Mouse (Mus musculus) cortical plate, adult 2 months (tissue): ENCODE data around the gene Txndc9. TPM values are rescaled to one million over a fixed set of nuclear protein-coding genes. Genes with fewer than 3 reads are reported as not detected.
A peak's percentile ranks its signal among the peaks of the same experiment; 100 is the strongest.

Source experiments
- H3K27ac ChIP-seq: fragments of 200-500 bp; 2 replicates; pipeline ENCODE4 v1.5.1; 2012; ENCODE audit warnings: low read length, control low read depth, inconsistent platforms; ENCODE audit not compliant: insufficient read depth
- H3K4me1 ChIP-seq: fragments of 200-500 bp; 2 replicates; pipeline ENCODE4 v1.6.1; 2011; ENCODE audit warnings: low read length; ENCODE audit not compliant: control insufficient read depth, insufficient read depth
- H3K4me3 ChIP-seq: fragments of 200-500 bp; 2 replicates; pipeline ENCODE4 v1.5.1; 2011; ENCODE audit warnings: mild to moderate bottlenecking, low read length, control low read depth; ENCODE audit not compliant: insufficient read depth
- CTCF ChIP-seq: fragments of 200-500 bp; IDR thresholded peaks from 2 replicates; pipeline ENCODE4 v1.5.1; 2011; ENCODE audit warnings: mild to moderate bottlenecking, control low read depth, low read length; ENCODE audit not compliant: insufficient read depth; ENCODE audit errors: extremely low read depth
- POLR2A ChIP-seq: fragments of 200-500 bp; IDR thresholded peaks from 2 replicates; pipeline ENCODE4 v1.6.1; 2011; ENCODE audit warnings: mild to moderate bottlenecking, low read length, control low read depth; ENCODE audit not compliant: insufficient read depth; ENCODE audit errors: extremely low read depth
- polyA plus RNA-seq: library from polyadenylated mRNA; depleted of rRNA; stranded (reverse); fragments of >200 nt; gene quantifications from 2 replicates; pipeline ENCODE4 v1.2.3, GENCODE M21; 2012; rRNA removed

The Txndc9 gene
- polyA plus RNA-seq = 43.8 and 46.7 TPM in 2 replicates

DNA sequence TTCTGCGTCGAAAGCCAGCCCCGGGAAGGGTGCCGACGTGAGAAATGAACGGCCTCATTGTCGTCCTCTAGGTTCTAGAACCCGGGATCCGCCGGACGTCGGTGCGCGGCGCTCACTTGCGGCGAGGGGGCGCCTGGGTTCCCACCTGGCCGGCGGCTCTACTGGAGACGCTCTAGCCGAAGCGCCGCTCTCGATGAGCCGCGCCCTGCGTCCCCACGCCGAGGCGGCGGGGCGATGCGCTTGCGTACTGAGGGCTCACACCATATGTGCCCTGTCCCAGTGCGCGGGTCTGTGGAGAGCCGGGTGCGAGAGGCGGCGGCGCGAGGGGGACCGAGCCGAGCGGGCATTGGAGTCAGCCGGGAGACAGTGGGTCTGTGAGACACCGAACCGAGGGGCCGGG lies at the start of gene Txndc9, which contains the start of gene Eif5b:
TSS of gene Txndc9 (minus strand) at position 27 of the 400 bp plus-strand sequence.
TSS of gene Eif5b (plus strand) at position 144 of the 400 bp plus-strand sequence.
- no peak for TF ChIP-seq POLR2A
- TF ChIP-seq CTCF = 0 out of 2 replicates have a peak, but pooled peaks have one; percentile 11
- H3K27ac ChIP-seq = peak within 1 kb of the TSS; percentile 94
- H3K4me1 ChIP-seq = no peaks in the 10 kb centered on the region; the same call in 1 of the 2 replicates
- peak within 1 kb of the TSS; percentile 81 for H3K4me3 ChIP-seq

DNA sequence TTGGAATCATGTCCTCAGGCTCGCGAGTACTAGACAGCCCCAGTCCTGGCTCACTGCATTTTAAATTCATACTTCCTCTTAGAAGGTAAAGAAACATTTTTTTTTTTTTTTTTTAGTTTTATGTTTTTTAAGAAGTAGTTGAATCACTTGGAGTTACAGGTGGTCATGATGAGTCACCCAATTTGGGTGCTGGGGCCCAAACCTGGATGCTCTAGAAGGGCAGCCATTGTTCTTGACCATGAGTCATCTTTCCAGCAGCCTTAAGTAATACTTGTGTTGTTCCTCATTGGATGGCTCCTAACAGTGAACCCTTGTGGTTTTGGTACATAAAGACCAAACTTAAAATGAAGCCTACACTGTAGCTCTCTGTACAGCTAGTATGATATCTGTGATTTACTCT lies 41.2 kb upstream of the Txndc9 start:
- Histone ChIP-seq H3K4me1 (no peaks in the 10 kb centered on the region), H3K4me3 (no peak overlapping the region), H3K27ac (no peak overlapping the region)
- no peak for TF ChIP-seq POLR2A
- no peak for TF ChIP-seq CTCF

DNA sequence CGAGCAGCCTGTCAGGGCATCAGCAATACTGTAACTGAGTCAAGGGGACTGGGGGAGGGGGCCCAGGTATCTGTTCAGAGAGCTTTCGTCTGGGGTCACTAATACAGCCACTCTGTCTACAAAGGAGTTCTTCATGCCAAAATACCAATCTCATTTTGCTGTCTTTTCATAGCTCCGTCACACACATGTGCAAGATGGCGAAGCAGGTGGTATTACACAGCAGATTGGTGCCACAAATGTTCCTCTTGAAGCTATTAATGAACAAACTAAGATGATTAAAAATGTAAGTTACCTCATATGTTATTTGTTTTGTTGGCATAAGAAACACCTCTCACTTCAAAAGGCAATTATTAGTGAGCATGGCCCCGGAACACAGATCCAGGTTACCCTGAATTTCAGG lies 39.7 kb upstream of the Txndc9 start:
- TF ChIP-seq CTCF (no peak), POLR2A (no peak)
- Histone ChIP-seq H3K4me1 (no peaks in the 10 kb centered on the region), H3K27ac (no peak overlapping the region), H3K4me3 (no peak overlapping the region)

DNA sequence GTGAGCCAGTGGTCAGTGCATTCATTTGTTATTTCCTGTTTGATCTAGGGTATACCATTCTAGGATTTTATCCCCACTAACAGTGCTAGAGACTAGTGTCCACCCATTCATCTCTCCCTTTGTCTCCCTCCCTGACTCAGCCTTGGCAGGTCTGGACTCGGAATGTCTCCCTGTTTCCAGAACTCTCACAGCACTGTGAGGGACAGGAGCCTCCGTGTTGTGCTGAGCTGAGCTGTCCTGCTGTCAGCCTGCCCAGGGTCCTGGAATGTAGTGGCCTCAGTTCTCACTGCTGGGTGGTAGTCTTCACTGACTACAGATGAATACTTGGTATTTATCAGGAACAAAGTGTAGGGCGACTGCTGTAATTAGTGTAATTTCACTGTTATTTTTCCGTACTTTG lies 37.8 kb upstream of the Txndc9 start:
- no peak overlapping the region for H3K27ac ChIP-seq
- no peak overlapping the region for H3K4me3 ChIP-seq
- no peak for TF ChIP-seq CTCF
- TF ChIP-seq POLR2A = no peak

DNA sequence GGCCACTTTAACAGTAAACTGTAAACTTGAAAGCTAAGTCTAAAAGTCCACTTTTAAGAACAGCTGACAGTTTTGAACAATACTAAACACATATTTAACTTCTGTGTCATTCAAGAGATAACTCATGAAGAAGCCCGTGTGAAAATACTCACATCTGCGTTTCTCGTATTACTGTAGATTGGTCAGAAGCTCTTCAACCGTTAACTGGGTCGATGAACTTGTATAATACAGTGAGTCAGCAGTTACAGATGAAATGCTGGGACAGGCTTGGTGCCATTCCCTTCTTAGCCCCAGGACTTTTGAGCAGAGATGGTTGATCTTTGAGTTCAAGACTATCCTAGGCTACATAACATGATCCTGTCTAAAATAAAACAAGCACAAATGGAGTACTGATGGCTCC lies 33.7 kb upstream of the Txndc9 start:
- TF ChIP-seq CTCF (no peak), POLR2A (no peak)
- H3K4me1 ChIP-seq = no peaks in the 10 kb centered on the region
- H3K27ac ChIP-seq = no peak overlapping the region
- no peak overlapping the region for H3K4me3 ChIP-seq

More for the DNA sequence above, 37.8 kb upstream of the Txndc9 start:
- H3K4me1 ChIP-seq = no peaks in the 10 kb centered on the region

DNA sequence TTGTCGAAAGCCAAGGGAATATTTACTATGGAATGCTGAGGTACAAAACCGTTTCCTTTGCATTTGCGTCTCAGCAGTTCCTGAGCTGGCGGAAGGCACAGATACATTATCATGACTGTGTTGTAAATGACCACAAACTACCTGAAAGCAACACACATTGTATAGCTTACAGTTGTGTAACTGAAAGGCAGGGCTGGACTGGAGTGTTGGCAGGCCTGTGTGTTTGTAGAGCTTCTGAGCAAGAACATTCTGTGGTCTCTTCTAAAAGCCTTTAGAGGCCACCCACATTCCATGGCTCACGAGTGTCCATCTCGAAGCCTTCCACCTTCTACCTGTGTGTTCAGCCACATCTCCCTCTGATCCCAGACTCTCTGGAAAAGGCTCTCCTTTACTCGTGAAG lies 29.6 kb upstream of the Txndc9 start:
- TF ChIP-seq CTCF = no peak
- no peak for TF ChIP-seq POLR2A
- H3K4me1 ChIP-seq = no peaks in the 10 kb centered on the region
- H3K4me3 ChIP-seq = no peak overlapping the region
- no peak overlapping the region for H3K27ac ChIP-seq

DNA sequence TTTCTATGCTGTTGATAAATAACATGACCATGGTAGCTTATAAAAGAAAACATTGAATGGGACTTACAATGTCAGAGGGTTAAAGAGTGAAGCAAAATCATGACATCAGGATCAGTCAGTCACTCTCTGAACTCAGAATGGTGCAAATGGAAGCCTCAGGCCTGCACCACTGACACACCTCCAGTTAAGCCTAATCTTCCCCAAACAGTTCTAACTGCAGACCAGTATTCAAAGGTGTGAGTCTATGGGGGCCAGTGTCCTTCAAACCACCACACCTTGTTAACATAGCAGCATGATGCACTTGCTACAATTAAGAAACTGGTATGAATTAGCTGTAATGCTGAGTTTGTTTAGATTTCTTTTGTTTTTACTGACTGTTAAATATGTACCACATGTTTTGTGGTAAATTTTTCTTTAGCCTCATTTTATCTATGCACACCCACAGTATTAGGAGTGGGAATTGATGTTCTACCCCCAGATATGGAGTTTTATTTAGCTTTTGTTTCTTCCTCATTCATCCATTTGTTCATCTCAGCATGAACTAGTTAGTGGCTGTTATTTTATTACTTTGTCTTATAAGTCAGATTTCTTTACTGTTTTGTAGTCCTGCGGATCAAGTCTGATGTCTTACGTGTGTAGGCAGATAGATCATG lies 17.0 kb upstream of the Txndc9 start:
- no peak overlapping the region for H3K27ac ChIP-seq
- peaks cover 2% of the 10 kb centered on the region for H3K4me1 ChIP-seq
- TF ChIP-seq CTCF (no peak), POLR2A (no peak)
- H3K4me3 ChIP-seq = no peak overlapping the region

DNA sequence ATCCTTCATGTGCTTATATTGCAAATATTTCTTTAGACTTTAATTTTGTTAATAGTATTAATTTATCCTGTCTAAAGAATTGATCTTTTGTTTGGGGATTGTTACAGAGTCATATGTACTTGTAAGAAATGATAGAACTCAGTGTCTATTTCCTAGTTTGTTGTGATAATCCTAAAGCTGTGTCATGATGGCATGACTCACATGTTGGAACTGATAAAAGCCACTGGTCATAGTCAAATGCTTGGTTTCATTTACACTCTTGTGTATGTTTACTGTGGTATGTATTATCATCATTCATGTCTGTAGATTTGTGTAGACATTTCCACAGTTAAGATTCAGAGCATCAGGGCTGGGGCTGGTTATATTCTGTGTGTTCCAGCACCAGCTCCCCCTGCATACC lies 14.8 kb upstream of the Txndc9 start:
- TF ChIP-seq CTCF = no peak
- no peak for TF ChIP-seq POLR2A
- Histone ChIP-seq H3K4me3 (no peak overlapping the region), H3K4me1 (peaks cover 2% of the 10 kb centered on the region), H3K27ac (no peak overlapping the region)

DNA sequence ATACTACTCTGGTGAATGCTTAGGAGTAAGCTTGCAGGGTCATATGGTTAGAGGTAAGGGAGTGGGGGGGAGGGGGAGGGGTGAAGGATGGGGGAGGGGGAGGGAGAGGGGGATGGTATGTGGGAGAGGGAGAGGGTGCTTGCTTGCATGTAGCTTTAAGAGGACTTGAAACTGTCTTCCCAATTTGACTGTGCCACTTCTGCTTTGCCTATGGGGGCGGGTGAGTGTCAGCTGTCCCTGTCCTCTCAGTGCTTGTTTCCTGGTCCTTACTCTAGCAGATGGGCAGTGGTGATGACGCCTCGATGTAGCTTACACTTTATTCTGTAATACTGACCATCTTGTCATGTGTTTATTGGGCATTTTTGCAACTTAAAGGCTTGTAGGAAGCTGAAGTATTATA lies 14.4 kb upstream of the Txndc9 start:
- Histone ChIP-seq H3K4me1 (peaks cover 2% of the 10 kb centered on the region), H3K27ac (no peak overlapping the region), H3K4me3 (no peak overlapping the region)
- TF ChIP-seq CTCF (no peak), POLR2A (no peak)

DNA sequence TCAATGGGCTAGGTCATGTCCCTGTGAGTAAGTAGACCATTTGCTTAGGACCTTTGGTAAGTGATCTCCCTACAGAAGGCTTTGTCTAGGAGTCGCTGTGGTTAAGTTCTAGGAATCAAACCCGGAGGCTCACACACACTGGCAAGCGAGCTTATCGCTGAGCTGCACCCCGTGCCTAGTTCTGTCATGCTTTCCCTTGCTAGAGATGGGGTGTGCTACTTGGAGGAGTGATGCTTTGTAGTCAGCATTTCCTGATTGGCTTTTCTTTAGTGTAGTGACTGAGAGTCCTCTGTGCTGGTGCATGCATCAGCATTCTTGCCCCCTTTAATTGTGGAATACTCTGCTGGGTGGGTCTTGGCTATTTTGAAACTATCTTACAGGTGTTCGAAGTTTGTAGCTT lies 14.0 kb upstream of the Txndc9 start:
- TF ChIP-seq POLR2A (no peak), CTCF (no peak)
- no peak overlapping the region for H3K27ac ChIP-seq
- no peak overlapping the region for H3K4me3 ChIP-seq
- H3K4me1 ChIP-seq = peaks cover 2% of the 10 kb centered on the region
